Mouse (Mus musculus): Measurements from ENCODE around the gene Vwa3a.

- TF ChIP-seq CHD2 (IDR thresholded peaks at IDR 0.05; ENCODE audit: low read depth, low read length) (no peak), MAFK (IDR thresholded peaks at IDR 0.05; ENCODE audit: insufficient read depth, low read depth, low read length) (no peak), HCFC1 (IDR thresholded peaks at IDR 0.05; ENCODE audit: borderline replicate concordance, insufficient read depth, low read length) (no peak)
Observed at GRCm38 (mm10) chr7:120848831-120849512, 109.9 kb downstream of the Vwa3a start.

Data from ES-E14 (cell line).